Mouse (Mus musculus): ENCODE measurements around the gene Atg16l2. TPM values are rescaled to one million over a fixed set of nuclear protein-coding genes. Genes with fewer than 3 reads are reported as not detected.

Atg16l2 gene
- total and polyA plus RNA-seq, 3 experiments, result 0.38 to 3.2 (median 1.9) TPM

DNA sequence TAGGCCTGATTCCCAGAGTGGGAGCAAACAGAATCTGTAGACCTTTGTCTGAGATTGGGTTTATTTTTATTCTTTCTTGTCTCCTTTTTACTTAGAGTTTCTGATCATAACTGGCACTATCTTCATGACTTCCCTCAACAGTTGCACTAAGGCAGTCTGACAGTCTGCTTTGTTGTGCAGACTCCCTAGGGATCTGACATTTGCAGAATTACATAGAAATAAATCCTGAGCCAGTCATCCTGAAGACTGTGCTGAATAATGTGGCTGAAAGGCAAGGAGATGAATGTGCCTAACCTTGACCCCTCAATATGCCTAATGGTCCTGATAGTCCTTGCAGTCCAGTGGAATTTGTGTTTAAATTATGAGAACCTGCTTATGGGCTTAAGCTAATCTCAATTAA, 38.5 kb downstream of the Atg16l2 start:
- no peaks in the 10 kb centered on the region for H3K27me3 ChIP-seq (ENCODE audit: insufficient read depth, low read length)
- peaks cover 6% of the 10 kb centered on the region for H3K36me3 ChIP-seq (replicated peaks)
- H3K4me1 ChIP-seq (ENCODE audit: insufficient read depth, low read depth, low read length), result no peaks in the 10 kb centered on the region
- ATAC-seq (ENCODE audit: extremely low read depth, insufficient number of reproducible peaks, low FRiP score, poor library complexity, severe bottlenecking), result no peak
- H3K9me3 ChIP-seq (replicated peaks), result no peaks in the 10 kb centered on the region
- no peak for TF ChIP-seq GATA2 (IDR thresholded peaks at IDR 0.05; ENCODE audit: borderline replicate concordance, low read depth, low read length)
- no peak for TF ChIP-seq CTCF (IDR thresholded peaks at IDR 0.05; ENCODE audit: low read depth, low read length)
- no peak for TF ChIP-seq POLR2AphosphoS5 (IDR thresholded peaks at IDR 0.05; ENCODE audit: insufficient replicate concordance, low read depth, low read length)
- no peak for TF ChIP-seq TAL1 (conservative IDR thresholded peaks at IDR 0.05; ENCODE audit: low read depth, low read length)
- TF ChIP-seq GATA1 (IDR thresholded peaks at IDR 0.05; ENCODE audit: borderline replicate concordance, low read length), result no peak
- DNase-seq (ENCODE audit: low spot score), result no peak
- no peak overlapping the region for H3K4me3 ChIP-seq (ENCODE audit: low read depth, low read length)

- ATAC-seq (ENCODE audit: extremely low read depth, insufficient number of reproducible peaks, low FRiP score, poor library complexity, severe bottlenecking), result no peak
- Histone ChIP-seq H3K27me3 (ENCODE audit: insufficient read depth, low read length) (no peaks in the 10 kb centered on the region), H3K4me1 (ENCODE audit: insufficient read depth, low read depth, low read length) (no peaks in the 10 kb centered on the region), H3K4me3 (ENCODE audit: low read depth, low read length) (no peak overlapping the region), H3K9me3 (replicated peaks) (no peaks in the 10 kb centered on the region), H3K36me3 (replicated peaks) (peaks cover 6% of the 10 kb centered on the region)
- no peak for TF ChIP-seq CTCF (IDR thresholded peaks at IDR 0.05; ENCODE audit: low read depth, low read length)
- no peak for TF ChIP-seq POLR2AphosphoS5 (IDR thresholded peaks at IDR 0.05; ENCODE audit: insufficient replicate concordance, low read depth, low read length)
- no peak for TF ChIP-seq GATA1 (IDR thresholded peaks at IDR 0.05; ENCODE audit: borderline replicate concordance, low read length)
- TF ChIP-seq GATA2 (IDR thresholded peaks at IDR 0.05; ENCODE audit: borderline replicate concordance, low read depth, low read length), result no peak
- no peak for TF ChIP-seq TAL1 (conservative IDR thresholded peaks at IDR 0.05; ENCODE audit: low read depth, low read length)
- DNase-seq (ENCODE audit: low spot score), result no peak
Measured at GRCm38 (mm10) chr7:101261941-101262546, 40.0 kb downstream of the Atg16l2 start.

- Histone ChIP-seq H3K36me3 (replicated peaks) (peaks cover 11% of the 10 kb centered on the region), H3K9me3 (replicated peaks) (no peaks in the 10 kb centered on the region), H3K4me3 (ENCODE audit: low read depth, low read length) (no peak overlapping the region), H3K27me3 (ENCODE audit: insufficient read depth, low read length) (no peaks in the 10 kb centered on the region), H3K4me1 (ENCODE audit: insufficient read depth, low read depth, low read length) (no peaks in the 10 kb centered on the region)
- no peak for ATAC-seq (ENCODE audit: extremely low read depth, insufficient number of reproducible peaks, low FRiP score, poor library complexity, severe bottlenecking)
- TF ChIP-seq POLR2AphosphoS5 (IDR thresholded peaks at IDR 0.05; ENCODE audit: insufficient replicate concordance, low read depth, low read length), result no peak
- TF ChIP-seq GATA2 (IDR thresholded peaks at IDR 0.05; ENCODE audit: borderline replicate concordance, low read depth, low read length), result no peak
- no peak for TF ChIP-seq CTCF (IDR thresholded peaks at IDR 0.05; ENCODE audit: low read depth, low read length)
- no peak for TF ChIP-seq TAL1 (conservative IDR thresholded peaks at IDR 0.05; ENCODE audit: low read depth, low read length)
- no peak for TF ChIP-seq GATA1 (IDR thresholded peaks at IDR 0.05; ENCODE audit: borderline replicate concordance, low read length)
- DNase-seq (ENCODE audit: low spot score), result no peak
Measured at GRCm38 (mm10) chr7:101258482-101258881, 43.6 kb downstream of the Atg16l2 start.

DNA sequence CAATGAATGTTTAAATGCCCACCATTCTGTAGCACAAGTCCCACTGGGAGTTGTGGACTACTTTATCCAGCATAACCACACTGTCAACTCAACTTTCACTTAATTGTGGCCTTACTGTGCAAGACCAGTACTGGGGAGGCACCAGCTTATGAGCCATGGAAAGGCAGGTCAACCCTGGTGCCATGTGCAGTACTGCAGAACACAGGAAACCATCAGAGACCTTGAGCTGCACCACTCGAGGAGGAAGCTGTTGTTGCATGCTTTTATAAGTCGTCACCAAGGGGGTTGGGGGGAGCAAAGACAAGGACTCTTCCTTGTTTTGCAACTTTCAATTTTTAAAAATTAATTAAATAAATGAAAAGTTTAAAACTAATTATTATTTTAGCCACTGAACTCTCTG, 49.0 kb downstream of the Atg16l2 start:
- Histone ChIP-seq H3K9me3 (replicated peaks) (no peaks in the 10 kb centered on the region), H3K27me3 (ENCODE audit: insufficient read depth, low read length) (no peaks in the 10 kb centered on the region), H3K4me1 (ENCODE audit: insufficient read depth, low read depth, low read length) (no peaks in the 10 kb centered on the region), H3K36me3 (replicated peaks) (peaks cover 7% of the 10 kb centered on the region), H3K4me3 (ENCODE audit: low read depth, low read length) (no peak overlapping the region)
- no peak for TF ChIP-seq TAL1 (conservative IDR thresholded peaks at IDR 0.05; ENCODE audit: low read depth, low read length)
- TF ChIP-seq GATA2 (IDR thresholded peaks at IDR 0.05; ENCODE audit: borderline replicate concordance, low read depth, low read length), result no peak
- TF ChIP-seq GATA1 (IDR thresholded peaks at IDR 0.05; ENCODE audit: borderline replicate concordance, low read length), result no peak
- TF ChIP-seq POLR2AphosphoS5 (IDR thresholded peaks at IDR 0.05; ENCODE audit: insufficient replicate concordance, low read depth, low read length), result no peak
- no peak for TF ChIP-seq CTCF (IDR thresholded peaks at IDR 0.05; ENCODE audit: low read depth, low read length)
- no peak for ATAC-seq (ENCODE audit: extremely low read depth, insufficient number of reproducible peaks, low FRiP score, poor library complexity, severe bottlenecking)
- DNase-seq (ENCODE audit: low spot score), result no peak

DNA sequence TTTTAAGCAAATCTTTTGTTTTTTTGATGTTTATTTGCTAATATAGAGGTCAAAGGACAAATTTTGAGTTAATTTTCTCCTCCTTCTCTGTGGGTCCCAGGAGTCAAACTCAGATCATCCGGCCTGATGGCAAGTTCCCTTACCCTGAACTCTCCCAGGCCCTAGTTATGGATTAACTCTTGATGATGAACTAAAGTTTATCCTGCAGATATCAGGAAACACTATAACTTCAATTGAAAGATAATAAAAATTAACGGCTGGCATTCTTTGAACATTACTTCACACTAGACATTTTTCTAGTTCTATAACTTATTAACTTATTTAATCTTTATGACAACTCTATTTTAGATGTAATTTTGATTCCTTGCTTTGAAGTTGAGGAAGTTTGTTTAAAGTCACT, 52.9 kb downstream of the Atg16l2 start:
- DNase-seq (ENCODE audit: low spot score), result no peak
- Histone ChIP-seq H3K27me3 (ENCODE audit: insufficient read depth, low read length) (no peaks in the 10 kb centered on the region), H3K4me3 (ENCODE audit: low read depth, low read length) (no peak overlapping the region), H3K4me1 (ENCODE audit: insufficient read depth, low read depth, low read length) (no peaks in the 10 kb centered on the region), H3K36me3 (replicated peaks) (peaks cover 3% of the 10 kb centered on the region), H3K9me3 (replicated peaks) (no peaks in the 10 kb centered on the region)
- ATAC-seq (ENCODE audit: extremely low read depth, insufficient number of reproducible peaks, low FRiP score, poor library complexity, severe bottlenecking), result no peak
- TF ChIP-seq TAL1 (conservative IDR thresholded peaks at IDR 0.05; ENCODE audit: low read depth, low read length) (no peak), GATA1 (IDR thresholded peaks at IDR 0.05; ENCODE audit: borderline replicate concordance, low read length) (no peak), POLR2AphosphoS5 (IDR thresholded peaks at IDR 0.05; ENCODE audit: insufficient replicate concordance, low read depth, low read length) (no peak), CTCF (IDR thresholded peaks at IDR 0.05; ENCODE audit: low read depth, low read length) (no peak), GATA2 (IDR thresholded peaks at IDR 0.05; ENCODE audit: borderline replicate concordance, low read depth, low read length) (no peak)

DNA sequence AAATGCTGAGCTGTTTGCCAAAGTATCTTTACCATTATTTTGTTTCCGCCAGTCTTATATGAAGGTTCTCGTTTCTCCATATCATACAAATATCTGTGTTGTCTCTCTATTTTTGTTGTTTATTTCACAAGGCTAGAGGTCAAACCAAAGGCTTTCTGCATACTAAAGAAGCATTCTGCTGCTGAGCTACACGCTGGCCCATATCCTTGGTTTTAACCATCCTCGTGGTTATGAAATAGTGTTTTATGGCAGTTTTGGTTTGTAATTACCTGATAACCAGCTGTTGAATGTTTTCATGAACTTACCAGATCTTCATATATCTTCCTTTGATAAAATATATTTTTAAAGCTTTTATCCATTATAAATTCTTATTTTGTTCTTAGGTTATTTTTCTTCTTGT, 53.3 kb downstream of the Atg16l2 start:
- H3K27me3 ChIP-seq (ENCODE audit: insufficient read depth, low read length), result no peaks in the 10 kb centered on the region
- no peak for DNase-seq (ENCODE audit: low spot score)
- no peak for TF ChIP-seq TAL1 (conservative IDR thresholded peaks at IDR 0.05; ENCODE audit: low read depth, low read length)
- TF ChIP-seq GATA1 (IDR thresholded peaks at IDR 0.05; ENCODE audit: borderline replicate concordance, low read length), result no peak
- TF ChIP-seq POLR2AphosphoS5 (IDR thresholded peaks at IDR 0.05; ENCODE audit: insufficient replicate concordance, low read depth, low read length), result no peak
- no peak for TF ChIP-seq GATA2 (IDR thresholded peaks at IDR 0.05; ENCODE audit: borderline replicate concordance, low read depth, low read length)
- TF ChIP-seq CTCF (IDR thresholded peaks at IDR 0.05; ENCODE audit: low read depth, low read length), result no peak
- H3K36me3 ChIP-seq (replicated peaks), result peaks cover 3% of the 10 kb centered on the region
- H3K4me3 ChIP-seq (ENCODE audit: low read depth, low read length), result no peak overlapping the region
- H3K4me1 ChIP-seq (ENCODE audit: insufficient read depth, low read depth, low read length), result no peaks in the 10 kb centered on the region
- no peak for ATAC-seq (ENCODE audit: extremely low read depth, insufficient number of reproducible peaks, low FRiP score, poor library complexity, severe bottlenecking)
- H3K9me3 ChIP-seq (replicated peaks), result no peaks in the 10 kb centered on the region

All from G1E (cell line).